Comparison of ENCODE assay signal across 8 mouse cellular contexts in the genomic region with DNA sequence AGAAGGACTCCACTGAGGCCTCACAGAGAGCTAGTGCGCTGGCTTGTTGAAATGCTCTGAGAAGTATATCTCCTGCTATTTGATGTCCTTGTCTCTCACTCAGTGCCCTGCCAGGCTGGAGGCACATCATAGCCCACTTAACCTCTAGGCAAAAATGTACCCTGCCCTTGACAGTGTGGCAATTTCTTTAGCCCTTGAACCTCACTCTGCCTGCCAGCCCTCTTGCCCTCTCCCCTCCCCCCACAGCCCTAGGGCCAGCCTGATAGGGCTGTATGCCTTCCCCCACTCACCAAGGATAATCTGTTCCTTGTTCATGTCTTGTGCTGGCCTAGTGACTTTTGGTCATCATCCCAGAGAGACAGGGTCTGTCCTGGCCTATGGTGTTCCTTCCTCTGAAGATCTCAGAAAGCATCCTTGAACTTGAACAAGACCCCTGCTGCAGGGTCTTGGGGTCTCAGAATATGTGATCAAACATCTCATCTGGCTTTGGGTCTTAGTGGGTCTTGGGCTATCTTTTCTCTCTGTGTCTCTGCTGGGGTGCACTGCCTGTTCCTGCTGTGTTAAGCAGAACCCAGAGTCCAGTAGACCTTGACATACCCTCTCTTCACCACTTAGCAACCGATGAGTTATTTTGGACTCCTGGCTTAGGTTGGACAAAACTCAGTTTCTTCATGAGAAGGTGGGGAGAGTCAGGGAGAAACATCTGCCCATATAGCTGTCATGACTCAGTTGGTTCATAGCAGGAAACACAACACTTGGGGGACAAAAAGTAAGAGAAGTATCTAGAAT. TPM values are rescaled to one million over a fixed set of nuclear protein-coding genes. Genes with fewer than 3 reads are reported as not detected.
DNase-seq lines count a peak whose midpoint lies in the region; ATAC-seq and TF ChIP-seq lines count a peak whose summit lies in the region.

No protein-coding gene starts in this region.

- no peaks in the 10 kb centered on the region for H3K27me3 ChIP-seq in lung, embryonic 14.5 days (ENCODE audit: insufficient read depth, low read length)
- no peaks in the 10 kb centered on the region for H3K27me3 ChIP-seq in forebrain, embryonic 13.5 days

- no peak overlapping the region for H3K27ac ChIP-seq in lung, embryonic 14.5 days (ENCODE audit: low read depth)
- H3K27ac ChIP-seq in forebrain, embryonic 13.5 days: no peak overlapping the region
- no peak overlapping the region for H3K27ac ChIP-seq in olfactory bulb, adult 2 months (ENCODE audit: insufficient read depth, low read depth, low read length)

- peaks cover 35% of the 10 kb centered on the region for H3K36me3 ChIP-seq in lung, embryonic 14.5 days (ENCODE audit: insufficient read depth)
- peaks cover 36% of the 10 kb centered on the region for H3K36me3 ChIP-seq in forebrain, embryonic 13.5 days (ENCODE audit: poor library complexity, severe bottlenecking)

- H3K4me3 ChIP-seq in lung, embryonic 14.5 days (ENCODE audit: low read depth, low read length): peak overlapping the region; percentile 94
- H3K4me3 ChIP-seq in forebrain, embryonic 13.5 days: peak overlapping the region; percentile 94
- peak overlapping the region; percentile 64 for H3K4me3 ChIP-seq in olfactory bulb, adult 2 months (ENCODE audit: insufficient read depth, low read depth, low read length)

- TF ChIP-seq CTCF in lung, embryonic 14.5 days (IDR thresholded peaks at IDR 0.05; ENCODE audit: low read depth): no peak
- TF ChIP-seq CTCF in olfactory bulb, adult 2 months (IDR thresholded peaks at IDR 0.05; ENCODE audit: insufficient read depth, low read depth, low read length): no peak

- no peak for ATAC-seq in lung, embryonic 14.5 days (ENCODE audit: insufficient read depth)
- no peak for ATAC-seq in forebrain, embryonic 13.5 days

- no peak for TF ChIP-seq POLR2A in olfactory bulb, adult 2 months (IDR thresholded peaks at IDR 0.05; ENCODE audit: insufficient read depth, low read depth, low read length)

- peak overlapping the region; percentile 96 for H3K4me2 ChIP-seq in lung, embryonic 14.5 days
- peak overlapping the region; percentile 97 for H3K4me2 ChIP-seq in forebrain, embryonic 13.5 days

- DNase-seq in lung, embryonic 14.5 days: no peak
- no peak for DNase-seq in lung, postnatal 14 days
- DNase-seq in kidney, postnatal 36 days: peak; percentile 50 to 67
- DNase-seq in layer of hippocampus, postnatal 25 days (ENCODE audit: extremely low spot score in 1 of 2, low spot score in 1 of 2): no peak
- DNase-seq in urinary bladder, postnatal 36 days (ENCODE audit: low spot score in 2 of 2): no peak
- no peak for DNase-seq in thymus, postnatal 4 days

- H3K9ac ChIP-seq in lung, embryonic 14.5 days: peak overlapping the region; percentile 76
- peak overlapping the region; percentile 94 for H3K9ac ChIP-seq in forebrain, embryonic 13.5 days

- peaks cover 7% of the 10 kb centered on the region; the same call in 1 of the 2 replicates for H3K4me1 ChIP-seq in lung, embryonic 14.5 days (ENCODE audit: insufficient read depth)
- H3K4me1 ChIP-seq in forebrain, embryonic 13.5 days: peaks cover 14% of the 10 kb centered on the region
- H3K4me1 ChIP-seq in olfactory bulb, adult 2 months (ENCODE audit: control insufficient read depth, insufficient read depth, low read length): peaks cover 18% of the 10 kb centered on the region

- no peaks in the 10 kb centered on the region for H3K9me3 ChIP-seq in lung, embryonic 14.5 days (ENCODE audit: low read depth, low read length)
- H3K9me3 ChIP-seq in forebrain, embryonic 13.5 days (replicated peaks): no peaks in the 10 kb centered on the region

- 84% methylated on average over 2 of the region's 2 CpGs for WGBS in lung, embryonic 14.5 days
- 93% methylated on average over 2 of the region's 2 CpGs for WGBS in forebrain, embryonic 13.5 days
- WGBS in olfactory bulb, adult 2 months: 72% methylated on average over 2 of the region's 2 CpGs

RNA-seq across cellular contexts. Expression of a gene that starts 1.4 kb away (rescaled TPM):
- 19.9 and 24.5 TPM in 2 replicates for polyA plus RNA-seq in lung, embryonic 14.5 days (2014; fragmentation: Nextera tagmentation; extraction: Ambion mirVana)
- 22.4 and 23.5 TPM in 2 replicates for polyA plus RNA-seq in forebrain, embryonic 13.5 days (2015; fragmentation: Nextera tagmentation; extraction: Ambion mirVana)
- not detected in 2 replicates for polyA plus RNA-seq in olfactory bulb, adult 2 months (2012; ENCODE audit: insufficient read depth, insufficient read length, low replicate concordance, missing spikeins)
- total RNA-seq in layer of hippocampus, postnatal 25 days (2021): 100 to 1,000 TPM; 102 to 110 TPM

RNA-seq across cellular contexts. Expression of a gene that starts 6.3 kb away (rescaled TPM):
- polyA plus RNA-seq in lung, embryonic 14.5 days (2014; fragmentation: Nextera tagmentation; extraction: Ambion mirVana): 57.5 and 59.9 TPM in 2 replicates
- polyA plus RNA-seq in forebrain, embryonic 13.5 days (2015; fragmentation: Nextera tagmentation; extraction: Ambion mirVana): 100 and 126 TPM in 2 replicates
- 562 TPM in 1 of 2 replicates, not detected in the other for polyA plus RNA-seq in olfactory bulb, adult 2 months (2012; ENCODE audit: insufficient read depth, insufficient read length, low replicate concordance, missing spikeins)
- 100 to 1,000 TPM; 249 to 278 TPM for total RNA-seq in layer of hippocampus, postnatal 25 days (2021)

RNA-seq across cellular contexts. Expression of a gene that starts 26.6 kb away (rescaled TPM):
- 32.6 and 34.2 TPM in 2 replicates for polyA plus RNA-seq in lung, embryonic 14.5 days (2014; fragmentation: Nextera tagmentation; extraction: Ambion mirVana)
- 53.0 and 56.7 TPM in 2 replicates for polyA plus RNA-seq in forebrain, embryonic 13.5 days (2015; fragmentation: Nextera tagmentation; extraction: Ambion mirVana)
- polyA plus RNA-seq in olfactory bulb, adult 2 months (2012; ENCODE audit: insufficient read depth, insufficient read length, low replicate concordance, missing spikeins): not detected in 2 replicates
- total RNA-seq in layer of hippocampus, postnatal 25 days (2021): 10 to 100 TPM; 25.1 to 27.5 TPM

RNA-seq across cellular contexts. Expression of a gene that starts 50.1 kb away (rescaled TPM):
- polyA plus RNA-seq in lung, embryonic 14.5 days (2014; fragmentation: Nextera tagmentation; extraction: Ambion mirVana): 28.0 and 30.3 TPM in 2 replicates
- polyA plus RNA-seq in forebrain, embryonic 13.5 days (2015; fragmentation: Nextera tagmentation; extraction: Ambion mirVana): 16.3 and 21.0 TPM in 2 replicates
- polyA plus RNA-seq in olfactory bulb, adult 2 months (2012; ENCODE audit: insufficient read depth, insufficient read length, low replicate concordance, missing spikeins): not detected in 2 replicates
- 10 to 100 TPM; 49.6 to 51.1 TPM for total RNA-seq in layer of hippocampus, postnatal 25 days (2021)

RNA-seq across cellular contexts. Expression of a gene that starts 50.4 kb away (rescaled TPM):
- 85.7 and 95.5 TPM in 2 replicates for polyA plus RNA-seq in lung, embryonic 14.5 days (2014; fragmentation: Nextera tagmentation; extraction: Ambion mirVana)
- polyA plus RNA-seq in forebrain, embryonic 13.5 days (2015; fragmentation: Nextera tagmentation; extraction: Ambion mirVana): 126 and 141 TPM in 2 replicates
- not detected in 2 replicates for polyA plus RNA-seq in olfactory bulb, adult 2 months (2012; ENCODE audit: insufficient read depth, insufficient read length, low replicate concordance, missing spikeins)
- total RNA-seq in layer of hippocampus, postnatal 25 days (2021): 100 to 1,000 TPM; 163 to 169 TPM

Comparison
In these comparisons a context has a peak if more than half of its experiments do, and no peak if none do; other contexts are left out.
1. DNase-seq: peak in kidney, postnatal 36 days (2 of 2); none in lung, embryonic 14.5 days (single experiment), lung, postnatal 14 days (single experiment), layer of hippocampus, postnatal 25 days (0 of 2), urinary bladder, postnatal 36 days (0 of 2) and thymus, postnatal 4 days (single experiment).
2. RNA of a gene that starts 26.6 kb away (polyA plus RNA-seq): 53.0 to 56.7 TPM in forebrain, embryonic 13.5 days and 32.6 to 34.2 TPM in lung, embryonic 14.5 days; not detected in olfactory bulb, adult 2 months; every median in the first group is over 10 times any median in the second.
3. Peak in every context shown above with its lines, with median percentiles within 50 percentile points of each other: H3K4me3 ChIP-seq.